Mouse (Mus musculus) ES-E14 (cell line): ENCODE measurements around the gene Ddr1. TPM values are rescaled to one million over a fixed set of nuclear protein-coding genes. Genes with fewer than 3 reads are reported as not detected.

Experiments used
- DNase-seq: peaks from one replicate; pipeline ENCODE4 v3.0.0-alpha.2; 2013; ENCODE audit warnings: low read depth, low spot score
- H3K27ac ChIP-seq: 2 replicates; pipeline ENCODE4 v1.5.1; 2012; ENCODE audit warnings: low read depth, mild to moderate bottlenecking, low read length, moderate library complexity, mixed read lengths; ENCODE audit not compliant: poor library complexity, insufficient read depth, severe bottlenecking
- H3K36me3 ChIP-seq: 2 replicates; pipeline ENCODE4 v1.6.1; 2012; ENCODE audit warnings: mild to moderate bottlenecking, low read length, moderate library complexity, mixed read lengths; ENCODE audit not compliant: control insufficient read depth, poor library complexity, insufficient read depth, severe bottlenecking
- H3K4me1 ChIP-seq, 2 experiments: fragments of 150-350 bp in 1 of 2; sonication (generic) in 1 of 2; 2 replicates each; pipeline ENCODE4 v1.6.1; 2012; ENCODE audit warnings: low read length in 2 of 2, mild to moderate bottlenecking in 1 of 2, mixed read lengths in 1 of 2; ENCODE audit not compliant: control insufficient read depth in 2 of 2, insufficient read depth in 2 of 2, poor library complexity in 1 of 2
- H3K4me3 ChIP-seq, 2 experiments: fragments of 150-350 bp in 1 of 2; sonication (generic) in 1 of 2; 2 replicates each; pipeline ENCODE4 v1.5.1; 2012; ENCODE audit warnings: low read length in 2 of 2, low read depth in 1 of 2, mild to moderate bottlenecking in 1 of 2, mixed read lengths in 1 of 2; ENCODE audit not compliant: insufficient read depth in 1 of 2, poor library complexity in 1 of 2, severe bottlenecking in 1 of 2
- H3K9ac ChIP-seq: 2 replicates; pipeline ENCODE4 v1.6.1; 2012; ENCODE audit warnings: low read depth, mild to moderate bottlenecking, low read length, mixed read lengths; ENCODE audit not compliant: poor library complexity, insufficient read depth, severe bottlenecking
- H3K9me3 ChIP-seq: fragments of 150-350 bp; sonication (generic); 2 replicates; pipeline ENCODE4 v1.6.1; 2012; ENCODE audit warnings: low read depth, mild to moderate bottlenecking, low read length; ENCODE audit not compliant: control insufficient read depth, insufficient read depth
- CHD2 ChIP-seq: IDR thresholded peaks from 2 replicates; pipeline ENCODE4 v1.6.1; 2014; ENCODE audit warnings: mild to moderate bottlenecking, low read depth, low read length, inconsistent platforms
- HCFC1 ChIP-seq: IDR thresholded peaks from 2 replicates; pipeline ENCODE4 v1.6.1; 2012; ENCODE audit warnings: low read length, inconsistent platforms, borderline replicate concordance; ENCODE audit not compliant: insufficient read depth
- MAFK ChIP-seq: IDR thresholded peaks from 2 replicates; pipeline ENCODE4 v1.6.1; 2014; ENCODE audit warnings: mild to moderate bottlenecking, low read depth, low read length, inconsistent platforms; ENCODE audit not compliant: insufficient read depth
- ZC3H11A ChIP-seq: IDR thresholded peaks from 2 replicates; pipeline ENCODE4 v1.6.1; 2012; ENCODE audit warnings: low read depth, mild to moderate bottlenecking, inconsistent platforms, low read length, borderline replicate concordance
- ZNF384 ChIP-seq: IDR thresholded peaks from 2 replicates; pipeline ENCODE4 v1.6.1; 2012; ENCODE audit warnings: low read depth, low read length, inconsistent platforms
- in situ Hi-C, 2 experiments: fragments of 600-800 bp; cut with MboI; formaldehyde crosslinking; loops; one replicate each; pipeline ENCODE4 v1.15.1; 2025; ENCODE audit warnings: low sequenced_read_pairs in 2 of 2, inconsistent platforms in 1 of 2; ENCODE audit not compliant: unreplicated experiment in 2 of 2
- total RNA-seq: library from RNA; depleted of rRNA; stranded (reverse); fragments of 300-350 nt; gene quantifications from 2 replicates; pipeline ENCODE4 v1.2.3, GENCODE M21; 2012

Ddr1 gene
- total RNA-seq, 1 experiment: 46.0 TPM

DNA sequence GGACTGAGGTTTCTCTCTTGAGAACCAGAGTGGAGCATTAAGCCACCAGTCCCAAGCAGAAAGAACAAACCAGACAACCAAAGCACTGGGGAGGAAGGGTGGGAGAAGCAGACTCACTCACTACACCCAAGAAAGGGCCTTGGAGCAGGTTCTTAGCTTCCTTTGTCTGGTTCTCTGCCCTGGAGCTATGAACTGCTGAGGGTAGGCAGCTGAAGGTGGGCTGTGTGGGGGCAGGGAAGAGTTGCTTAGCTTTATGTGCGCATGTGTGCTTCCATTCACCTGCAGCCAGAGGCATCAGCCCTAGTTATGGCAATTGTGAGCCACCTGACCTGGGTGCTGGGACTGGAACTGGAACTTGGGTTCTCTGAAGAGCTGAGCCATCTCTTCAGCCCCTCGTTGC lies 51.3 kb downstream of the Ddr1 start:
- no peak overlapping the region for H3K9ac ChIP-seq
- peak overlapping the region; percentile 24; the same call in 1 of the 2 replicates for H3K27ac ChIP-seq
- no peak for TF ChIP-seq HCFC1
- TF ChIP-seq CHD2: no peak
- TF ChIP-seq ZNF384: no peak
- TF ChIP-seq ZC3H11A: no peak
- no peak for TF ChIP-seq MAFK
- H3K36me3 ChIP-seq: peaks cover 24% of the 10 kb centered on the region
- in situ Hi-C loops: no loop called here
- H3K4me1 ChIP-seq: peaks cover 0 to 14% of the 10 kb centered on the region in 2 experiments; a peak in 2 of 4 replicates
- DNase-seq: peak; percentile 59
- no peaks in the 10 kb centered on the region for H3K9me3 ChIP-seq
- H3K4me3 ChIP-seq: no peak overlapping the region

DNA sequence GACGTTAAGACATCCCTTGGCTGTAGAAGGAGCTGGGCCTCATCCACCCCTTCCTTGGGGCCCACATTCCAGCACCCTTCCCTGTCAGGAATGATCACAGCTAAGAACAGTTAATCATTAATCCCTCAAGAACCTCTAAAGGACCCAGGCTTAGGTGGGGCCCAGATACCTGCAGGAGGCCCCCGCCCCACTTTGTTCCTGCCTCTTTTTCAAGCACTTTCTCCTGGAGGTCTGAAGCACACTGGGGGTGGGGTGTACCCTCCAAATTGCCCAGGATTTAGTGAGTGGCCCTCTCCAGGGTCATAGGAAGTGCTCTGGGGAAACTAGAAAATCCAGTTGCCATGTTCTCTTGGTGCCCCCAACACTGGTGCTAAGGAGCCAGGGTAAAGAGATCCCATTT lies 55.0 kb downstream of the Ddr1 start:
- no peak for DNase-seq
- TF ChIP-seq HCFC1 (no peak), ZNF384 (no peak)
- no peak overlapping the region for H3K27ac ChIP-seq
- H3K36me3 ChIP-seq: no peaks in the 10 kb centered on the region
- no peak overlapping the region for H3K9ac ChIP-seq
- H3K4me3 ChIP-seq: no peak overlapping the region
- H3K9me3 ChIP-seq: no peaks in the 10 kb centered on the region
- in situ Hi-C loops: no loop called here
- H3K4me1 ChIP-seq: peaks cover 0 to 14% of the 10 kb centered on the region in 2 experiments; a peak in 2 of 4 replicates

DNA sequence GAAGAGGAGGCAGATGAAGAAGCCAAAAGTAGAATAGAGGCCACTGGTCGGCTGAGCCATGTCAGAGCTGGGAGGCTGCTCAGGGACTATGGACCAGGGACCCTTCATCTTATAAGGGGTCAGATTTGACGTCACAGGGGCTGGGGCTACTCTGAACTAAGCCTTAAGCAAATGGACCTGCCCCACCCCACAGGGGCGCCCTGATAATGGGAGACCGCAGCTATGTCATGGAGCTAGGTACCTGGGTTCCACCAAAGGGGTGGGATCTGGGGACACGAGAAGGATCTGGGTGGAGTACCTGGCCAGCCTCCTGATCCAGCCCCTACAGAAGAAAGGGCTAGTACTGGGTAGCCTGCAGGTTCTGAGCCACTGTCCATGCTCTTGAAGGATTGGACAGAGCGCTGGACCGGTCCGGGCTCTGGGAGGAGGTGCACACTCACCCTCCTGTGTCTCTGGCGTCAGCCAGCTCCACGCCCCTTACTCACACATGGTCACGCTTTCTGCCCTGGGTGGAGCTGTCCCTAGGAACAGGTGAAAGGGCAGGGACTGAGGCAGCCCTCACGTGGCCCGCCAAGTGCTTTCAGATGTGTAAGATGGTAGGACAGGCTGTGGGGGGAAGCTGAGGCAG lies 60.7 kb downstream of the Ddr1 start, which contains the start of gene Mucl3:
TSS of gene Mucl3 (minus strand) at position 87 of the 628 bp plus-strand sequence.
- no peak for TF ChIP-seq MAFK
- TF ChIP-seq ZNF384: no peak
- no peak for TF ChIP-seq HCFC1
- TF ChIP-seq CHD2: no peak
- TF ChIP-seq ZC3H11A: no peak
- no peaks in the 10 kb centered on the region for H3K9me3 ChIP-seq
- in situ Hi-C loops: no loop called here
- H3K9ac ChIP-seq: no peak within 1 kb of the TSS
- no peak for DNase-seq
- H3K4me3 ChIP-seq: no peak within 1 kb of the TSS
- H3K36me3 ChIP-seq: no peaks in the 10 kb centered on the region
- no peak within 1 kb of the TSS for H3K27ac ChIP-seq
- no peaks in the 10 kb centered on the region; a peak in 2 of 4 replicates for H3K4me1 ChIP-seq

DNA sequence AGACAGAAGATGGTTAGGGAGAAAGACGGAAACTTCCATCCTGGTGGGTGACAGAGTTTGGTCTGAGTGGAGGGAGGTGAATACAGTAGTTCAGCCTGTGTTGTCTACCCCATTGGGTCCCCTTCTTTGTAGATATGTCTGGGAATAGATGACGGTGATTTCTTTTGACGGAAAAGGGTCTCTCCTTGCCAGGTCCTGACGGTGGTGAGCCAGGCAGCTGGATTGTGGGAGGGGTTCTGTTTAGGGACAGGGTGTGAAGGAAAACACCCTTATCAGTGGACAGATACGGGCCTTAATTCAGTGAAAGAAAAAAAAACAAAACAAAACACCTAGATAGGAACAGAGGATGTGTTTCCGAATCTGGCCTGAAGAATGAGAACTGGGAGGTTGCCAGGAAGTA lies 65.1 kb downstream of the Ddr1 start:
- no peak overlapping the region for H3K27ac ChIP-seq
- no peaks in the 10 kb centered on the region for H3K9me3 ChIP-seq
- no peak for DNase-seq
- peaks cover 0 to 3% of the 10 kb centered on the region in 2 experiments; a peak in 2 of 4 replicates for H3K4me1 ChIP-seq
- no peaks in the 10 kb centered on the region for H3K36me3 ChIP-seq
- no peak for TF ChIP-seq HCFC1
- no peak for TF ChIP-seq ZNF384
- TF ChIP-seq CHD2: no peak
- TF ChIP-seq MAFK: no peak
- TF ChIP-seq ZC3H11A: no peak
- in situ Hi-C loops: no loop called here
- no peak overlapping the region for H3K4me3 ChIP-seq
- no peak overlapping the region for H3K9ac ChIP-seq
